Mouse (Mus musculus): Measurements from ENCODE around the gene Tulp4.

DNA sequence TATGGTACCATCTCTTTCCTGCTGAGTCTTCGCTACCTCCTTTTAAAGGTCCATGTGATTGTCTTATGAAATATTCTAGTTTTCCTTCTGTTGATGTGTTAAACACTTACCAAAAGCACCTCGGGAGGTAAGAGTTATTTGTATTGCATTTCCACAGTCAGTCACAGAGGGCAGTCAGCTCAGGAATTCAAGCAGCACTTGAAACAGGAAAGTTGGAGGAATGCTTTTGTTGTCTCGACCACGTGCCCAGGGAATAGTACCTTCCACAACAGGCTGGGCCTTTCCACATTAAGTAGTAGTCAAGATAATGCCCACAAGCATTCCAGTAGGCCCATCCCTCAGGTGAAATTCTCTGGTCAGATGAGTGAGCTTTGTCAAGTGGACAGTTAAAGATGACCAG lies 97.6 kb downstream of the Tulp4 start:
- TF ChIP-seq CTCF (IDR thresholded peaks at IDR 0.05; ENCODE audit: low read depth, low read length) (no peak), POLR2A (IDR thresholded peaks at IDR 0.05; ENCODE audit: insufficient read depth, low read length) (no peak)
